Mouse (Mus musculus): ENCODE measurements around the gene Slc4a10. TPM values are rescaled to one million over a fixed set of nuclear protein-coding genes. Genes with fewer than 3 reads are reported as not detected.

Slc4a10 gene
- polyA plus RNA-seq, 2 experiments from 2014 or later: 1.1 to 1.4 TPM

DNA sequence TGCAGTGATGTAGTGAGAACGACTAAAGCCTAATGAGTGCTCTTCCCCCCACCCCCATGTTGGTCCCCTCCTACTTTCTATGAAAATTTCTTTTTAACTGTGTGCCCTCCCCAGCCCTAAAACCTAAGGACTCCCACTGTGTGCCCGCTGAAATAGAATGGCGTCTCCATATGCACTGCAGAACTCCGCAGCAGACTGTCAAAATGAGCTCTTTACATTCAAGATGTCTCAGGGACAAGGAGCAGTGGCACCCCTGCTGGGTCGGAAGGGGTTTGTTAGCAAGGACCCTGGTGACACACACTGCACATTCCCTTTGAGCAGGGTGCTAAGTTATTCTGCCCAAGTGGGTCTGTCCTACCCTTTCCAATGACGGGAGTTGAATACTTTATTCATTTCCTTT lies 309.5 kb downstream of the Slc4a10 start:
- no peak for ATAC-seq

DNA sequence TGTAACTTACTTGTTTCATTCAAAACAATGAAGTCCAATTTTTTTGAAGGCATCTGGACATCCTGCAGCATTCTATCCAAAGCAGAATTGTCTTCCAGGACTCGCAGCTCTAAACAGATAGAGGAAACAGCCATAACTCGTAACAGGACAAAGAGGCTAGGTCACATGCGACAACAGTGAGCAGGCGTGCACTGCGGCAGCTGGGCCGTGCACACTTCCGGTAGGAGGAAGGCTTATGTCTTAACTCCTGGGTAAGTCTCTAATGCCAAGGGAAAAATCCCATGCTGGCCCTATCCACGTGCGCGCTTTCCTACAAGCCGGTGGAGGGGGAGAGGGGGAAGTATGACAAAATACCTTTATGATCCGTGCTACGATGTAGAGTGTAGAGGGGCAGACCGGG lies 310.3 kb downstream of the Slc4a10 start:
- ATAC-seq: no peak

DNA sequence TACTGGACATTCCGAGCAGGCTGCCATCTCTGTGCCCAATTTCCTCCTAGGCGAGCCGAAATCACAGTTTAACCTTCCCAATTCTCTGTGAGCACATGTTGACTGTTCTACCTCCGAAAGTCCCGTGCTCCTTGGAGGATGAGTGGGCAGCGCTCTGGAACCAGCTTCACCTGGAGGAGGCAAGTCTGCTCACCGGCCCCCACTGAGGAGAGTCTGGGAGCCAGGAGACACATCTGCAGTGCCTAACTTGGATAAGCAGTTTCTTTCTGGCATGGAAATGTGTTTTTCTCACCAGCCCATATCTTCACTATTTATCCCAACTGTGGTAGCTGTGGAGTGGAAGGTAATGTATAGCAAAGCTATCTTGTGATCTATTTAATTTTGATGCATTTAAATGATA lies 311.0 kb downstream of the Slc4a10 start:
- no peak for ATAC-seq

DNA sequence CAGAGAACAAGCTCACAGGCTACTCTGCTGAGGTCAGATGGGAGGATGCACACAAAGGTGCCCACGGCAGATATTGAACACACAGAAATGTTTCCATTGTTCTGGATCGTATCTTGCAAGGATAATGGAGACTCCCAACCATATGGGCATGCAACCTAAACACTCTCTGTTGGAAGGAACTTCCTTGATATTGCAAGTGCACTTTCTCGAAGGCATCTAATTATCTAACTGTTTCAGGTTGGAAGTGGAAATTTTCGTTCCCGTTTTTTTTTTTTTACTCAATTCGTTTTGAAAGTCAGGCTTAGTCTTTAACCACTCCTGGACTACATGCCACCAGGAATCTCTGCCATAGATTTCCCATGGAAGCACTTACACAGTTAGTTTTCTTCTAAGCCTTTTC lies 314.6 kb downstream of the Slc4a10 start:
- ATAC-seq: no peak

DNA sequence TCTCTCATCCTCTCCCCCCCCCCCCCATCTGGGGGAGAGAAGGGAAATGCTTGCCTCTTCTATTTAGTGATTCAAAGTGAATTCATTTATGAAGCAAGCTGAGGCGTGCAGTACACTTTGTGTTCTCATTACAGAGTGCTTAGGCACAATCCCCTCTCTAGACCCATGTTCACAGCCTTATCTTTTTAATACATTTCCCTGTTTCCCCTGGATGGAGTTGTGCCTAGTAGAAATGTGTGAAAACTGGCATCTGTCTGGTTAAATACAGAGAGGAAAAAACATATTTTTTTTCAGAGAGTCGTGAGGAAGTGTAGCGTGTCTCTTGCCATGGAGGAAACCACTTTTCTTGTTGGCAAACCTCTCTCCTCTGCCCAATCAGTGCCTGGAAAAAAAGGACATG lies 315.3 kb downstream of the Slc4a10 start:
- no peak for ATAC-seq

DNA sequence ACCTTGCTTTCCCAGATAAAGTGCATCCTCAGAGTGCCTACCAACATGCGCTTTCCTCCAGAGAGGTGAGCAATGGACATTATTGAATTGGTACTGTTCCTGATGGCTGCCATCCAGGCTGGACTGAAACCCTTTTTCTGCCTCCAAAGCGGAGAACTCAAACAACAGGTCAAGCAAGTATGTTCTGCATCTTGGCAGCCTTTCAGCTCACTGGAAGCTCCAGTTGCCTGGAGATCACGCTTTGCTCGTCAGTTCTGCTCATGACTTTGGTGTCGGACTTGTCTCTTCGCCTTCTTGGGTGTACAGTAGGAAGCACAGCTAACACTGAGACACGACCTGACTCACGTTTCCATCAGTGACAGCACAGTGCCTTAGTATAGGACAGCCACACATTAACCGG lies 315.9 kb downstream of the Slc4a10 start:
- ATAC-seq: no peak

DNA sequence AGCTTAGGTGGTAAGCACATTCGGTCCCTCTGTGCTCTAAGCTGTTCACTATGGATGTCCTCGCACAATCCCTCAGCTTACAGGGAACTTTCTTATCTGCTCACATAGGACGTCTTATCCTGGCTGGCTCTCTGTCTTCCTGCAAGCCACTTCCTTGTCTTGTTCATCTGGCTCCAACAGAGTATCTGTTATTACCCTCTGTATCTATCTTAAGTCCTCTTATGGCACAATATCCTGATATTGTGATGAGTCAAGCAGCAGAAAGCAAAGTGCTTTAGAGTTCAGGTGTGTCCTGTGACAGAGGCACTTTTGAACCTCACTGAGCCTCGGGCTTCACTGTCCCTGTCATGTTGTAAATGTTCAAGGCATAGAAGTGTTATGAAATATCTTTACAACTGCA lies 317.3 kb downstream of the Slc4a10 start:
- no peak for ATAC-seq

DNA sequence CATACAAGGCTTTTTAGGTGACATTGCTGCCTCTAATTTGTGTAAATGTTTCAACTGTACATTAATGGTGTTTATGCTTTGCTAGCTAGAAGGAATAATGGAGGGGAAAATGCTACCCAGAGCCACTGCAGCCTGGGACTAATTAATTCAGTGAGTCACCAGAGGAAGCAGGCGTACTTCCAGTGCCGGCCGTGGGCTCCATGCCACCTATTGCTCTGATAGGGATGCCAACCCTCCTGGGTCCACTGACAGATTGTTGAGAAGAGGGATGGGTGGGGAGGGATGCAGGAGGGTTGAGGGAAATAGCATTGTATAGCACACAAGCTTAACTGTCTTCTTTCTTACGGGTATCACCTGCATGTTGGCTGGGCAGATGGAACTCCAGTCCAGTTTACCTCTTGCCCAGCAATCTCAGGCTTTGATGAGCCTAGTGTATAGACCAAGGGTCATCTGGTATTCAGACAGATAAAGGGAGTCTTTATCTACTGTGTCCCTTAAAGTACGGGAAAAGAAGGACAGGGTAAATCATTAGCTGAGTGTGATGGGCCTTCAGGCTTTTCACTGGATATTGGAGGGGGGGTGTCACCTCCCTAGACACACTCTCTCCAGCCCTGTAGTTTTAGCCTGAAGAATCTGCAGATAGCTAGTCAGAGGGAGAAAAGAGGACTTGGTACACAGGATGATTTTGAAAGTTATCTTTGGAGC lies 322.2 kb downstream of the Slc4a10 start:
- ATAC-seq: no peak

DNA sequence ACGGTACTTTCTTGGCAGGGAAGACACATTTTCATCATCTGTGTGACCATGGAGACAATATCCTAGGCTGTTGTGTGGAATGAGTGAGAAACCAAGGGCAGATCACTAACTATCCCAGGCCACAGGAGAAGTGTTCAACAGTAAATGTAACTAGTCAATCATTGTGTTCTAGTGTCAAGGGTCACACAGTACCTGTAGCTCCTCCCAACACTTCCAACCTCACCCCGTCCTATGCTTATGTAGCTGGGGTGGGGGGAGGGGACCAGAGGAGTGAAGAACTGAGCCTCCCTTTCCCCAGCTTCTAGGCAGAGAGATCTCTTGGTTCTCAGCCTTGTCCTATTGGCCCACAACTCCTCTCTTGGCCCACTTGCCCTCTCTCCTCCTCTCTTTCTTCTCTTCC lies 323.8 kb downstream of the Slc4a10 start:
- ATAC-seq: no peak

DNA sequence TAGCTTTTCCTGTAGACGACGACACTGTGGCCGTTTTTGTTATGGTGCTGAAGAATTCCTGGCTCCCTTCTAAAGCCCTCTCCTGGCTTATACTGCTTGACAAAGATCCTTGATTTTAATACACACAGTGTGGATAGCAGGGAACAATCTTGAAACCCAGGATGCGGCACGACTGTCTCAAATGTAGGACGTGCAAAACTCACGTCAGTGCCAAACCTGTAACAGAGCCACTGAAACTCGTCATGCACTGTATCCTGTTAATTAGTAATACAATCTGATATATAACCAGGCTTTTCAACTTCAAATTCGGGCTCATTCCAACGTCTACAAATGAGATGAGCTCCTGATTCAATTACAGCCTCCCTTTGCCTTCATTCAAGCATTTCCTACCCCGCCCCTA lies 327.4 kb downstream of the Slc4a10 start:
- no peak for ATAC-seq

Other genes with a start within 250 kb of the Slc4a10 start
- gene Tbr1, start 243.5 kb upstream of the Slc4a10 start, polyA plus RNA-seq (2017; shearing (Covaris generic)): not detected

All from CD4-positive, CD25-positive, alpha-beta regulatory T cell, adult 4 months (primary cell).